Mouse (Mus musculus): ENCODE data around the gene Sirt7. TPM values are rescaled to one million over a fixed set of nuclear protein-coding genes. Genes with fewer than 3 reads are reported as not detected.

Gene Sirt7
- polyA plus RNA-seq, 1 experiment from 2014 or later, result 27.3 TPM

DNA sequence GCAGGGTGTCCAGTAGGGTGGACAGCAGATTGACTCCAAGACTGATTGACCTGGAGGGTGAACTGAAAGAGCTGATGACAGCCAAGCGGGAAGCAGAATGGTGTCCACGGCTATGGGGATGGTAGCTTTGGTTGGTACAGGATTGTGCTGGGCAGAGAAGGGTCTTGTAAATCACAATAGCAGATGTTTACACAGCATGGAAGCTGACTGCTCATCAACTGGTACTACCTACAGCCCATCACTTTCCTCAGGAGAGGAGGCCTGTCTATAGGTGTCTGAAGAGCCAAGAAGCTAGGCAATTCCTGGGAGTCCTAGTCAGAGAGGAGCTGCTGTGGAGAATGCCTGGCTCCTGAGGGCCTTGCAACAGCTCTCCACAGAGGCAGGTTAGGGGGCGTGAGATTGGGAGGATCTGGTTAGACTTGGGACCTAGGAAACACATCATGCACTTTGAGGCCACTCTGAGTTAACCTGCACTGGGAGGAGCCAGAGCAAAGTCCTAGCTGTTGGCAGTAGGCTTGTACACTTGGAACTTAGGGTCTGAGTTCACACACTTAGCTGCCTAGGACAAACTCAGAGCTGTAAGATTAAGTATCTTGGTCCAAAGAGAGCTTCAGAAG, 48.6 kb downstream of the Sirt7 start:
- H3K9me3 ChIP-seq (replicated peaks; ENCODE audit: control insufficient read depth, low read length), result no peaks in the 10 kb centered on the region
- no peak for ATAC-seq (ENCODE audit: low read depth)
- H3K9ac ChIP-seq (ENCODE audit: low read depth, low read length), result 0 out of 2 replicates have a peak overlapping the region, but pooled peaks have one; percentile 21
- peak overlapping the region; percentile 41 for H3K4me2 ChIP-seq (ENCODE audit: low read depth, low read length)
- peaks cover 17% of the 10 kb centered on the region for H3K36me3 ChIP-seq (ENCODE audit: control insufficient read depth, insufficient read depth)
- WGBS (ENCODE audit: insufficient replicate concordance), result 85% methylated on average over 3 of the region's 3 CpGs
- H3K27me3 ChIP-seq (ENCODE audit: control insufficient read depth, insufficient read depth, low read depth, low read length), result no peaks in the 10 kb centered on the region
- peaks cover 49% of the 10 kb centered on the region for H3K4me1 ChIP-seq (ENCODE audit: control insufficient read depth, low read depth, low read length)
- H3K27ac ChIP-seq (ENCODE audit: low read length), result peak overlapping the region; percentile 81
- H3K4me3 ChIP-seq (ENCODE audit: low read depth, low read length), result peak overlapping the region; percentile 18; the same call in 1 of the 2 replicates

DNA sequence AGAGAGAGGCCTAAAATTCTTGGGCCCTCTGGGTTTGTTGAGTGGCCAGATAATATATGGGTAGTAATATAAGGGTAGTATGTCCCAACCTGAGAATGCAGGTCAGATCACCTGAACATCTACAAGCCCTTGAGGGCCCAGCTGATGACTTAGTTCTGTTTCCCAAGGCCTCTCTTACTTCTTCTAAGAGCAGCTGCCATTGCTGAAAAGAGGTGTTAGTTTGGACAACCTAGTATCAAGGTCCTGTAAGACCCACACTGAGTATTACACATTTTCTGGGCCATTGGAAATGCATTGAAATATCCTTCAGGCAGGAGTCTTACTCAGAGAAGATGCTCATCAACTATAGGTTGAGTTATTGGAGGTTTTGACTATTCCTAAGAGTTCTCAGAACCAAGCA, 49.1 kb downstream of the Sirt7 start:
- no peak overlapping the region for H3K4me3 ChIP-seq (ENCODE audit: low read depth, low read length)
- peaks cover 22% of the 10 kb centered on the region for H3K36me3 ChIP-seq (ENCODE audit: control insufficient read depth, insufficient read depth)
- H3K4me1 ChIP-seq (ENCODE audit: control insufficient read depth, low read depth, low read length), result peaks cover 55% of the 10 kb centered on the region
- no peak for ATAC-seq (ENCODE audit: low read depth)
- H3K9me3 ChIP-seq (replicated peaks; ENCODE audit: control insufficient read depth, low read length), result no peaks in the 10 kb centered on the region
- no peaks in the 10 kb centered on the region for H3K27me3 ChIP-seq (ENCODE audit: control insufficient read depth, insufficient read depth, low read depth, low read length)
- H3K9ac ChIP-seq (ENCODE audit: low read depth, low read length), result no peak overlapping the region
- H3K4me2 ChIP-seq (ENCODE audit: low read depth, low read length), result no peak overlapping the region
- H3K27ac ChIP-seq (ENCODE audit: low read length), result peak overlapping the region; percentile 79

DNA sequence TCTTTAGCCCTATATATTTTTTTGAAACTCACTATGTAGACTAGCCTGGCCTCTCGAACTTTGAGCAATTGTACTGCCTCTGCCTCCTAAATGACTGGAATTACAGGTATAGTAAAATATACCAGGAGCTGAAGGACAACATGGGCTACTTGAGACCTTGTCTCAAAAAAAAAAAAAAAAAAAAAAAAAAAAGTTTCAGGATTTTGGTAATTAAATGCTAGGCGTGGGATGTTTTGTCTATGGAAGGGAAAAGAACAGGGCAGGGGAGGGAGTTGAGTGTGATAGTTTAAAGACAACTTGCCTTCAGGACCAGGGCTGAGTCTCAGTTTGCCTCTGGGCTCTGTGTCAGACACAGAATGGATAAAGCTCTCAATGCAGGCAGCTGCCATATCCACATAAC, 50.0 kb downstream of the Sirt7 start:
- WGBS (ENCODE audit: insufficient replicate concordance), result 71% methylated on average over 2 of the region's 2 CpGs
- peaks cover 29% of the 10 kb centered on the region for H3K36me3 ChIP-seq (ENCODE audit: control insufficient read depth, insufficient read depth)
- no peak overlapping the region for H3K4me2 ChIP-seq (ENCODE audit: low read depth, low read length)
- no peaks in the 10 kb centered on the region for H3K27me3 ChIP-seq (ENCODE audit: control insufficient read depth, insufficient read depth, low read depth, low read length)
- no peak overlapping the region for H3K9ac ChIP-seq (ENCODE audit: low read depth, low read length)
- no peak overlapping the region for H3K4me3 ChIP-seq (ENCODE audit: low read depth, low read length)
- H3K4me1 ChIP-seq (ENCODE audit: control insufficient read depth, low read depth, low read length), result peaks cover 52% of the 10 kb centered on the region
- peak overlapping the region; percentile 13 for H3K27ac ChIP-seq (ENCODE audit: low read length)
- ATAC-seq (ENCODE audit: low read depth), result no peak
- H3K9me3 ChIP-seq (replicated peaks; ENCODE audit: control insufficient read depth, low read length), result no peaks in the 10 kb centered on the region

- H3K4me1 ChIP-seq (ENCODE audit: control insufficient read depth, low read depth, low read length), result peaks cover 44% of the 10 kb centered on the region
- H3K4me3 ChIP-seq (ENCODE audit: low read depth, low read length), result peak overlapping the region; percentile 97
- no peaks in the 10 kb centered on the region for H3K27me3 ChIP-seq (ENCODE audit: control insufficient read depth, insufficient read depth, low read depth, low read length)
- peak overlapping the region; percentile 96 for H3K4me2 ChIP-seq (ENCODE audit: low read depth, low read length)
- peaks cover 28% of the 10 kb centered on the region for H3K36me3 ChIP-seq (ENCODE audit: control insufficient read depth, insufficient read depth)
- H3K9me3 ChIP-seq (replicated peaks; ENCODE audit: control insufficient read depth, low read length), result no peaks in the 10 kb centered on the region
- H3K9ac ChIP-seq (ENCODE audit: low read depth, low read length), result peak overlapping the region; percentile 89
- WGBS (ENCODE audit: insufficient replicate concordance), result 35% methylated on average over 5 of the region's 5 CpGs
- no peak for ATAC-seq (ENCODE audit: low read depth)
- H3K27ac ChIP-seq (ENCODE audit: low read length), result no peak overlapping the region; the same call in 1 of the 2 replicates
These were observed 50.8 kb downstream of the Sirt7 start for GRCm38 (mm10) chr11:120574278-120574600.

DNA sequence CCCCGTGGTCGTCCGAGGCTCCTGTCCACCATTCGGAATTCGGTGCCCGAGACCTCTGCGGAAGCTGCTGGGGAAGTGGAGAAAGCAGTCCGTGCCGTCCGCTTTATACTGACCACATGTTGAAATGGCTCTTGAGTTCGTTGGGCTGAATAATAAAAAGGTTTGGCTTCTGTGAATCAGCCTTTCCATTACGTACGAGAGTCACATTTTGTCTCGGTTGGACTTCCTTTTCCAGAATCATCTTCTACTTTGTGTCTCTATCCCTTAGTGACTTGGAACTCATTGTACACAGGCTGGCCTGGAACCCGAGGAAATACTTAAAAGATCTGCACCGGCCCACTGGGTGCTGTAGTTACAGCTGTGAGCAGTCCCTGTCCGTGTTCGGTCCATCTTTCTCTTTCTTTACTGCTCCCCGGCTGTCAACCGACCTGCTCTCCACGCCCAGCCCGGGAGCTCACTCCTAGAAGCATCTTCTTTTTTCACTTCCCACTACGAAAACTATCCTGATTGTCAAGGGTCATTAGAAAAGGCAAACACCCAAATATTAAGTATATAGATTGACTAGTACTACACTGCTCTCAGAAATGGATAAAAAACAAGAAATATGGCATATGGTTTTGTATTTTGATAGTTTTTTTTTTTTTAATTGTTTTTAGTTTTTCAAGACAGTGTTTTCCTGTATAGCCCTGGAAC, 51.3 kb downstream of the Sirt7 start:
- Histone ChIP-seq H3K27me3 (ENCODE audit: control insufficient read depth, insufficient read depth, low read depth, low read length) (no peaks in the 10 kb centered on the region), H3K27ac (ENCODE audit: low read length) (peak overlapping the region; percentile 93), H3K4me3 (ENCODE audit: low read depth, low read length) (peak overlapping the region; percentile 97), H3K9me3 (replicated peaks; ENCODE audit: control insufficient read depth, low read length) (no peaks in the 10 kb centered on the region), H3K9ac (ENCODE audit: low read depth, low read length) (peak overlapping the region; percentile 89), H3K36me3 (ENCODE audit: control insufficient read depth, insufficient read depth) (peaks cover 25% of the 10 kb centered on the region), H3K4me2 (ENCODE audit: low read depth, low read length) (peak overlapping the region; percentile 96), H3K4me1 (ENCODE audit: control insufficient read depth, low read depth, low read length) (peaks cover 39% of the 10 kb centered on the region)
- under 1% methylated on average over 23 of the region's 23 CpGs for WGBS (ENCODE audit: insufficient replicate concordance)
- no peak for ATAC-seq (ENCODE audit: low read depth)

- under 1% methylated on average over 94 of the region's 94 CpGs for WGBS (ENCODE audit: insufficient replicate concordance)
- H3K4me1 ChIP-seq (ENCODE audit: control insufficient read depth, low read depth, low read length), result peaks cover 32% of the 10 kb centered on the region
- H3K9me3 ChIP-seq (replicated peaks; ENCODE audit: control insufficient read depth, low read length), result no peaks in the 10 kb centered on the region
- peak within 1 kb of the TSS; percentile 93 for H3K27ac ChIP-seq (ENCODE audit: low read length)
- H3K36me3 ChIP-seq (ENCODE audit: control insufficient read depth, insufficient read depth), result peaks cover 24% of the 10 kb centered on the region
- peak; percentile 91 for ATAC-seq (ENCODE audit: low read depth)
- peak within 1 kb of the TSS; percentile 97 for H3K4me3 ChIP-seq (ENCODE audit: low read depth, low read length)
- H3K9ac ChIP-seq (ENCODE audit: low read depth, low read length), result peak within 1 kb of the TSS; percentile 95
- no peaks in the 10 kb centered on the region for H3K27me3 ChIP-seq (ENCODE audit: control insufficient read depth, insufficient read depth, low read depth, low read length)
- peak within 1 kb of the TSS; percentile 96 for H3K4me2 ChIP-seq (ENCODE audit: low read depth, low read length)
These were observed 52.1 kb downstream of the Sirt7 start, which contains the start of gene P4hb for GRCm38 (mm10) chr11:120572752-120573584. Gene P4hb, minus strand, starts transcription at chr11:120573253.

DNA sequence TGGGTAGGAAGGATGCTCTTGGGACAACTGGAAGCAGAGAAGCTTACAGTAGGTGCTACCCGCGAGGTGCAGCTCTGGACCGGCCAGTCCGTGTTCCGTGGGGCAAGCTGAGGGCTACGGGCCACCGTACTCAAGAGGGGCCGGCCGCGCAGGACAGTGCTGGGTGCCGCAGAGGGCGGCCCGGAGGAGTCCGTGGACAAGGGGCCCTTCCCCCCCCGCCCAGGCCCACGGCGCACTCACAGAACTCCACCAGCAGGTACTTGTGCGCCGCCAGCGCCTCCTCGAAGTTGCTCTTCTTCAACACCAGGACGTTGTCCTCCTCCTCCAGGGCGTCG, 52.7 kb downstream of the Sirt7 start:
- peak; percentile 1 for ATAC-seq (ENCODE audit: low read depth)
- Histone ChIP-seq H3K9me3 (replicated peaks; ENCODE audit: control insufficient read depth, low read length) (no peaks in the 10 kb centered on the region), H3K4me2 (ENCODE audit: low read depth, low read length) (peak overlapping the region; percentile 96), H3K9ac (ENCODE audit: low read depth, low read length) (peak overlapping the region; percentile 95), H3K36me3 (ENCODE audit: control insufficient read depth, insufficient read depth) (peaks cover 28% of the 10 kb centered on the region), H3K4me1 (ENCODE audit: control insufficient read depth, low read depth, low read length) (peaks cover 32% of the 10 kb centered on the region), H3K27me3 (ENCODE audit: control insufficient read depth, insufficient read depth, low read depth, low read length) (no peaks in the 10 kb centered on the region), H3K4me3 (ENCODE audit: low read depth, low read length) (peak overlapping the region; percentile 97), H3K27ac (ENCODE audit: low read length) (peak overlapping the region; percentile 88)
- WGBS (ENCODE audit: insufficient replicate concordance), result under 1% methylated on average over 24 of the region's 24 CpGs

GRCm38 (mm10) chr11:120571754-120572416, 53.2 kb downstream of the Sirt7 start:
- Histone ChIP-seq H3K27ac (ENCODE audit: low read length) (peak overlapping the region; percentile 88), H3K27me3 (ENCODE audit: control insufficient read depth, insufficient read depth, low read depth, low read length) (no peaks in the 10 kb centered on the region), H3K4me1 (ENCODE audit: control insufficient read depth, low read depth, low read length) (peaks cover 32% of the 10 kb centered on the region), H3K4me3 (ENCODE audit: low read depth, low read length) (peak overlapping the region; percentile 97), H3K9ac (ENCODE audit: low read depth, low read length) (peak overlapping the region; percentile 95), H3K36me3 (ENCODE audit: control insufficient read depth, insufficient read depth) (peaks cover 33% of the 10 kb centered on the region), H3K9me3 (replicated peaks; ENCODE audit: control insufficient read depth, low read length) (no peaks in the 10 kb centered on the region), H3K4me2 (ENCODE audit: low read depth, low read length) (peak overlapping the region; percentile 96)
- 4% methylated on average over 11 of the region's 11 CpGs for WGBS (ENCODE audit: insufficient replicate concordance)
- no peak for ATAC-seq (ENCODE audit: low read depth)

Measured in liver, embryonic 16.5 days (tissue).